Mouse (Mus musculus) fat pad, adult 2 months (tissue): ENCODE measurements around the gene Tomm70a.

Source experiments
- DNase-seq: peaks from one replicate; pipeline ENCODE4 v3.0.0-alpha.2; 2011; ENCODE audit warnings: low read depth, low spot score; ENCODE audit errors: extremely low read depth

Tomm70a gene

GRCm38 (mm10) chr16:57189493-57189892 lies 68.0 kb downstream of the Tomm70a start:
- no peak for DNase-seq

DNA sequence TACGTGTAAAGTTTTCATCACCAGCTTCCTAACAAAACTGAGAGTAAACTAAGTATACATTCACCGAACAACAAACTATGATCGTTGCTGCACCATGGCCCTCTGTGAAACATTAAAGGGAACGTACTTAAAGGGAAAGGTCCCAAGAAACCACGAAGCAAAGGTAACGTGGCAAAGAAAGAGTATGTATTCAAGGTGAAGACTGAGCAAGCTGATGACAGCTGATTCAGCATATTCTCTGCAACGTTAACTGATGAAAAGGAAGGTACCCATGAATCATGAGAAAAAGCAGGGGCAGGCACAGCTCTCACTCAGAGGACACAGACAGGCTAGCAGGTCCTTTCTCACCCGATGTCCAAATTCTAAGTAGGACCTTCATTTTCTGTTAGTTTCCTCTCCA lies 68.9 kb downstream of the Tomm70a start:
- DNase-seq, result no peak

DNA sequence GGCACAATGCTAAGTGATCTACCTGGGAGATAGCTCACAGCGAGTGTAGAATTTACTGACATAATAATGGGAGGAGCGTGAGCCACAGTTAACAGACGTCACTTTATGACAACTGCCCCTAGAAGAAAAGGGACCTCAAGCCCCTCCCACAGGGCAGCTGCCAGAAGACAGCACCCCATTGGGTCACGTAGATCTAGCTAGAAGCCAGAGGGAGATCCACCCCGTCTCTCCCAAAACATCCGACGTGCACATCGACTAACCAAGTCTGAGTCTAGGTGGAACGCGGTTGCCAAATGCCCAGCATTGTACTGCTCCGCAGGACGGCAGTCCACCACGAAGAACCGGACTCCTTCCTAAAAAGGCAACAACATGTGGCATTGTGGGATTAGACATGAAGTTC lies 69.7 kb downstream of the Tomm70a start:
- no peak for DNase-seq

GRCm38 (mm10) chr16:57196590-57196989 lies 75.1 kb downstream of the Tomm70a start:
- DNase-seq, result no peak

GRCm38 (mm10) chr16:57197281-57197680 lies 75.8 kb downstream of the Tomm70a start:
- DNase-seq, result no peak
